Mouse (Mus musculus) adrenal gland, postnatal 0 days (tissue): ENCODE data around the gene Scfd2. TPM values are rescaled to one million over a fixed set of nuclear protein-coding genes. Genes with fewer than 3 reads are reported as not detected.

Experiments
- polyA plus RNA-seq: library from polyadenylated mRNA; unstranded; fragments of >200 nt; fragmentation: Nextera tagmentation; extraction: Ambion mirVana; gene quantifications from 2 replicates; pipeline ENCODE4 v1.2.1, GENCODE M21; 2015

Gene Scfd2
- polyA plus RNA-seq, result 11.2 and 19.2 TPM in 2 replicates

GRCm38 (mm10) chr5:74531630-74532280 is at the start of gene Scfd2:
TSS of gene Scfd2 (minus strand) at chr5:74531759.

DNA sequence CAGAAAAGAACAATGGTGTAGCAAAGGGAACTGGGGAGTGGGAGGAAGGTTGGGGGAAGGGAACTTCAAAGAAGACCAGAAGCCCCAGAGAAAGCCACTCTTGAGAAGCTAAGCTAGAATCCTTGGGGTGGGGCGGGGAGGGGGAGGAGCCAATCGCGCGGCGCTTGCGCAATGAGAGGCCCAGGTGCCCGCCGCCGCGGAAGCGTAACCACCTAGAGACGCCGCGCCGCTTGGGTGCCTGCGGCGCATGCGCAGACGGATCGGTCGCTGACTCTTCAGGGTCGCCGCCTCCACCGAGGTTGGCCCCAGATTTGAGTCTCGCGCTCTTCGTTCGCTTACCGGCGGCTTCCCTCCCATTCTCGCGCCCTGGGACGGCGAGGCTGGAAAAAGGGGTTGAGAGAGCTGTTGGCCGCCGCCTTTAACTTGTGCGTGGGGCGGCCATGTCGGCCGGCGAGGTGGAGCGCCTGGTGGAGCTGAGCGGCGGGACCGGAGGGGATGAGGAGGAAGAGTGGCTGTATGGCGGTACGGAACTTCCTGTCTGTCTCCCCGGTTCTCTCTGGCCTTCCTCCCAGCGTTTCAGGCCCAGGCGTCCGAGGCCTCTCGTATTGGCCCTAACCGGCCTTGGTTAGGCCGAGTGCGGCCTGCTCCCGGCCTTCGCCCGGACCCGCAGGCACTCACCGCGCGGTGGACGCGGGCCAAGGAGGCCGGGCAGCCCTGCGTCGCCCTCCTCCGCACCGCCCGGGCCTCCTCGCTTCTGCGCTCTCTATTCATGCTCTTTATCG is 3.9 kb upstream of the Scfd2 start, which contains the start of gene Fip1l1:
TSS of gene Fip1l1 (plus strand) at position 210 of the 782 bp plus-strand sequence.

DNA sequence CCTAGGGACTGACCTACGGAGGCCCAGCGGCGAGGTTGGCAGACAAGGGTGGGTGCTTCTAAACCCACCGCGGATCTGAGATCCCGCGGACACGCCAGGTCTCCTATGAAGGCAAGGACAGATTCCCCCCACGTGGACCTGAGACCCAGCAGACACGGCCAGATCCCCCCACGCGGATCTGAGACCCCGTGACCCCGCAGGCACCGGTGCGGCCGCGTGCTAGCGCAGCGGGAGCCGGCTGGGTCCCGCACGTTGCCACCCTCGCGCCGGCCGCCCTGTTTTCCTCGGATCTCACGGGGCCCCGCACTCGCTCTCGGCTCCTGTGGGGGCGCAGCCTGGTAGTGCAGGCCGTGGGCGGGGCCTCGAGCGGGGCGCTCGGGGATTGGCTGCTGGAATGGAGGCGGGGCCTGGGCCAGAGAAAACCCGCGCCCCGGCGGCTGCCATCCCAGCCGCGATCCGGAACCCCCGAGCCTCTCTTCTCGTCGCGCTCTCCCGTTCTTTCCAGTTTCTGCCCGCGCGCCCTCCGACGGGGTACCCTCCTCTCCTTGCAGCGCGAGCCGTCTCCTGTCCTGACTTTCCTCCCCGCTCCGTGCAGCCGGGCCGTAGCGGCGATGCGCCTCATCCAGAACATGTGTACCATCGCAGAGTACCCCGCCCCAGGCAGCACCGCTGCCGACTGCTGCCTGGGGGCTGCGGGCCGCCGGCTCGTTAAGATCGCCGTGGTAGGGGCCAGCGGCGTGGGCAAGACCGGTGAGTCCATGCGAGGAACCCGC is 336.5 kb downstream of the Scfd2 start, which contains the start of gene Rasl11b:
TSS of gene Rasl11b (plus strand) at position 446 of the 773 bp plus-strand sequence.

Other genes starting within 250 kb of the Scfd2 start
- 38.2 and 59.0 TPM in 2 replicates for gene Fip1l1, start 3.7 kb upstream of the Scfd2 start, polyA plus RNA-seq
- 2.0 and 2.2 TPM in 2 replicates for gene Lnx1, start 171.2 kb upstream of the Scfd2 start, polyA plus RNA-seq